Mouse (Mus musculus) cortical plate, adult 2 months (tissue): ENCODE data around the gene Copa.

Experiments
- CTCF ChIP-seq: fragments of 200-500 bp; IDR thresholded peaks from 2 replicates; pipeline ENCODE4 v1.5.1; 2011; ENCODE audit warnings: mild to moderate bottlenecking, control low read depth, low read length; ENCODE audit not compliant: insufficient read depth; ENCODE audit errors: extremely low read depth
- POLR2A ChIP-seq: fragments of 200-500 bp; IDR thresholded peaks from 2 replicates; pipeline ENCODE4 v1.6.1; 2011; ENCODE audit warnings: mild to moderate bottlenecking, low read length, control low read depth; ENCODE audit not compliant: insufficient read depth; ENCODE audit errors: extremely low read depth

DNA sequence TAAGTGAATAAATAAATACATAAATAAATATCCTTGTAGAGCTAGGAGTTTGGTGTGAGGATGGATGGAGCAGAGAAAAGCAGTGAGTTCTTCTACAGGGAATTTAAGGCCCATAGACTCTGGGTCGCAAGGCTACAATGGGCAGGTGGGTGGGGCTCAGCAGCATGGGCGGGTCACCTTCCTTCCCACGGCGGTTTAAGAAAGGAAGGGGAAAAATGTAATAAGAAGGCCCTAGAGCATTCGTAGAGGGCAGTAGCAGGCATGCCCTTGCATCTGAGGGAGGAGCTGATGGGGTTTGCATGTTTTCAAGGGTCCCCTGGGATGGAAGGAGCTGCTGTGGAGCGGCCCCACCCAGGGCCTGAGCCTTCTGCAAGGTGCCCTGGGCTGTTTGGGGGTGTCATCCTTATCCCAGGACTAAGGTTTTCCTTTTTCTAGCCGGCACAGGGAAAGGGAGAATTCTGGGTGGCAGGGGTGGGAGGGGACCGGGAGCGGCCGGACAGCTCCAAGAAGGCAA lies 29.5 kb upstream of the Copa start:
- no peak for TF ChIP-seq CTCF
- TF ChIP-seq POLR2A, result no peak
